Mouse (Mus musculus) forebrain, embryonic 15.5 days (tissue): Measurements from ENCODE around the gene Atg10. TPM values are rescaled to one million over a fixed set of nuclear protein-coding genes. Genes with fewer than 3 reads are reported as not detected.
A peak's percentile ranks its signal among the peaks of the same experiment; 100 is the strongest.

Experiments
- ATAC-seq: fragments of 200-750 bp; cut with Nextera tagmentation; replicated peaks from 2 replicates; pipeline ENCODE4 v1.8.0; 2017; ENCODE audit warnings: mild to moderate bottlenecking, moderate TSS enrichment, moderate library complexity
- H3K27ac ChIP-seq: fragments of 300-500 bp; sonication (generic); replicated peaks from 2 replicates; pipeline ENCODE4 v1.5.1; 2015; ENCODE audit warnings: mild to moderate bottlenecking, inconsistent platforms
- H3K27me3 ChIP-seq: fragments of 300-500 bp; sonication (generic); 2 replicates; pipeline ENCODE4 v1.6.1; 2015; ENCODE audit warnings: inconsistent platforms
- H3K36me3 ChIP-seq: fragments of 300-500 bp; sonication (generic); 2 replicates; pipeline ENCODE4 v1.6.1; 2015; ENCODE audit warnings: mild to moderate bottlenecking, inconsistent platforms
- H3K4me1 ChIP-seq: fragments of 300-500 bp; sonication (generic); 2 replicates; pipeline ENCODE4 v1.6.1; 2015; ENCODE audit warnings: inconsistent platforms
- H3K4me2 ChIP-seq: fragments of 300-500 bp; sonication (generic); replicated peaks from 2 replicates; pipeline ENCODE4 v1.6.1; 2015; ENCODE audit warnings: mild to moderate bottlenecking, inconsistent platforms
- H3K4me3 ChIP-seq: fragments of 300-500 bp; sonication (generic); 2 replicates; pipeline ENCODE4 v1.5.1; 2015; ENCODE audit warnings: mild to moderate bottlenecking, inconsistent platforms
- H3K9ac ChIP-seq: fragments of 300-500 bp; sonication (generic); replicated peaks from 2 replicates; pipeline ENCODE4 v1.6.1; 2015; ENCODE audit warnings: mild to moderate bottlenecking, inconsistent platforms
- H3K9me3 ChIP-seq: fragments of 300-500 bp; sonication (generic); 2 replicates; pipeline ENCODE4 v1.6.1; 2016; ENCODE audit warnings: inconsistent platforms
- WGBS: fragments of 180-500 bp; shearing (Covaris S2); methylation state at CpG from one replicate; pipeline ENCODE4 v1.1.7; 2015; ENCODE audit warnings: mixed read lengths; 5-methylcytosine and 5-hydroxymethylcytosine counted together
- polyA plus RNA-seq: library from polyadenylated mRNA; unstranded; fragments of >200 nt; fragmentation: Nextera tagmentation; extraction: Ambion mirVana; gene quantifications from 2 replicates; pipeline ENCODE4 v1.2.1, GENCODE M21; 2015

The Atg10 gene
- polyA plus RNA-seq, 1 experiment from 2014 or later, result 16.3 TPM

GRCm38 (mm10) chr13:91040421-91040820 is 183.3 kb downstream of the Atg10 start:
- H3K4me1 ChIP-seq, result peaks cover 11% of the 10 kb centered on the region
- H3K36me3 ChIP-seq, result no peaks in the 10 kb centered on the region
- H3K9me3 ChIP-seq, result no peaks in the 10 kb centered on the region
- H3K4me2 ChIP-seq, result no peak overlapping the region
- no peaks in the 10 kb centered on the region for H3K27me3 ChIP-seq
- no peak overlapping the region for H3K9ac ChIP-seq
- H3K4me3 ChIP-seq, result no peak overlapping the region
- ATAC-seq, result no peak
- H3K27ac ChIP-seq, result no peak overlapping the region

GRCm38 (mm10) chr13:91039201-91039807 is 184.5 kb downstream of the Atg10 start:
- Histone ChIP-seq H3K9ac (0 out of 2 replicates have a peak overlapping the region, but pooled peaks have one; percentile 32), H3K36me3 (no peaks in the 10 kb centered on the region), H3K4me3 (0 out of 2 replicates have a peak overlapping the region, but pooled peaks have one; percentile 10), H3K4me2 (peak overlapping the region; percentile 28; the same call in 1 of the 2 replicates), H3K9me3 (no peaks in the 10 kb centered on the region), H3K4me1 (peaks cover 11% of the 10 kb centered on the region), H3K27ac (peak overlapping the region; percentile 70), H3K27me3 (no peaks in the 10 kb centered on the region)
- ATAC-seq, result peak; percentile 100
- WGBS, result 19% methylated on average over 11 of the region's 11 CpGs

GRCm38 (mm10) chr13:91038636-91039035 is 185.1 kb downstream of the Atg10 start:
- 54% methylated on average over 5 of the region's 5 CpGs for WGBS

GRCm38 (mm10) chr13:91038034-91038433 is 185.7 kb downstream of the Atg10 start:
- H3K4me2 ChIP-seq, result no peak overlapping the region
- ATAC-seq, result no peak
- H3K27ac ChIP-seq, result no peak overlapping the region
- H3K4me3 ChIP-seq, result no peak overlapping the region
- no peaks in the 10 kb centered on the region for H3K9me3 ChIP-seq
- H3K36me3 ChIP-seq, result no peaks in the 10 kb centered on the region
- peaks cover 11% of the 10 kb centered on the region for H3K4me1 ChIP-seq
- H3K9ac ChIP-seq, result no peak overlapping the region
- H3K27me3 ChIP-seq, result no peaks in the 10 kb centered on the region
- WGBS, result 90% methylated on average over 3 of the region's 3 CpGs

More at GRCm38 (mm10) chr13:91038636-91039035, 185.1 kb downstream of the Atg10 start:
- H3K4me1 ChIP-seq, result peaks cover 11% of the 10 kb centered on the region
- ATAC-seq, result no peak
- no peaks in the 10 kb centered on the region for H3K9me3 ChIP-seq
- no peak overlapping the region for H3K27ac ChIP-seq
- H3K36me3 ChIP-seq, result no peaks in the 10 kb centered on the region
- H3K4me3 ChIP-seq, result no peak overlapping the region
- no peak overlapping the region for H3K4me2 ChIP-seq
- no peaks in the 10 kb centered on the region for H3K27me3 ChIP-seq
- no peak overlapping the region for H3K9ac ChIP-seq

- peaks cover 11% of the 10 kb centered on the region for H3K4me1 ChIP-seq
- H3K36me3 ChIP-seq, result no peaks in the 10 kb centered on the region
- no peak overlapping the region for H3K9ac ChIP-seq
- no peaks in the 10 kb centered on the region for H3K9me3 ChIP-seq
- no peak overlapping the region for H3K4me3 ChIP-seq
- no peak overlapping the region for H3K27ac ChIP-seq
- no peak for ATAC-seq
- no peaks in the 10 kb centered on the region for H3K27me3 ChIP-seq
- 95% methylated on average over 6 of the region's 6 CpGs for WGBS
- no peak overlapping the region for H3K4me2 ChIP-seq
Observed at GRCm38 (mm10) chr13:91037405-91037804, 186.4 kb downstream of the Atg10 start.

- H3K27me3 ChIP-seq, result no peaks in the 10 kb centered on the region
- no peak overlapping the region for H3K9ac ChIP-seq
- 74% methylated on average over 2 of the region's 2 CpGs for WGBS
- no peak overlapping the region for H3K27ac ChIP-seq
- no peak overlapping the region for H3K4me2 ChIP-seq
- no peak for ATAC-seq
- H3K4me3 ChIP-seq, result no peak overlapping the region
- H3K4me1 ChIP-seq, result no peaks in the 10 kb centered on the region
- H3K9me3 ChIP-seq, result no peaks in the 10 kb centered on the region
- H3K36me3 ChIP-seq, result no peaks in the 10 kb centered on the region
Observed at GRCm38 (mm10) chr13:91031836-91032235, 191.9 kb downstream of the Atg10 start.

- no peaks in the 10 kb centered on the region for H3K4me1 ChIP-seq
- 93% methylated on average over 9 of the region's 9 CpGs for WGBS
- H3K36me3 ChIP-seq, result no peaks in the 10 kb centered on the region
- no peak overlapping the region for H3K4me3 ChIP-seq
- no peak overlapping the region for H3K4me2 ChIP-seq
- H3K9ac ChIP-seq, result no peak overlapping the region
- H3K27me3 ChIP-seq, result no peaks in the 10 kb centered on the region
- ATAC-seq, result no peak
- H3K27ac ChIP-seq, result no peak overlapping the region
- H3K9me3 ChIP-seq, result no peaks in the 10 kb centered on the region
Observed at GRCm38 (mm10) chr13:91023447-91023846, 200.3 kb downstream of the Atg10 start.

GRCm38 (mm10) chr13:91011851-91012250 is 211.9 kb downstream of the Atg10 start:
- Histone ChIP-seq H3K9ac (no peak overlapping the region), H3K27me3 (no peaks in the 10 kb centered on the region), H3K9me3 (no peaks in the 10 kb centered on the region), H3K27ac (no peak overlapping the region), H3K4me2 (no peak overlapping the region), H3K36me3 (no peaks in the 10 kb centered on the region), H3K4me1 (no peaks in the 10 kb centered on the region), H3K4me3 (no peak overlapping the region)
- WGBS, result 46% methylated on average over 3 of the region's 3 CpGs
- ATAC-seq, result no peak

- 92% methylated on average over 2 of the region's 2 CpGs for WGBS
- Histone ChIP-seq H3K9me3 (no peaks in the 10 kb centered on the region), H3K4me2 (no peak overlapping the region), H3K36me3 (no peaks in the 10 kb centered on the region), H3K4me3 (no peak overlapping the region), H3K27ac (no peak overlapping the region), H3K9ac (no peak overlapping the region), H3K27me3 (no peaks in the 10 kb centered on the region), H3K4me1 (no peaks in the 10 kb centered on the region)
- no peak for ATAC-seq
Observed at GRCm38 (mm10) chr13:90995034-90995629, 228.6 kb downstream of the Atg10 start.

- H3K4me3 ChIP-seq, result no peak overlapping the region
- H3K4me1 ChIP-seq, result no peaks in the 10 kb centered on the region
- 85% methylated on average over 13 of the region's 13 CpGs for WGBS
- H3K36me3 ChIP-seq, result no peaks in the 10 kb centered on the region
- H3K9ac ChIP-seq, result no peak overlapping the region
- H3K4me2 ChIP-seq, result no peak overlapping the region
- no peak for ATAC-seq
- H3K27ac ChIP-seq, result no peak overlapping the region
- H3K27me3 ChIP-seq, result no peaks in the 10 kb centered on the region
- no peaks in the 10 kb centered on the region for H3K9me3 ChIP-seq
Observed at GRCm38 (mm10) chr13:90993602-90994001, 230.2 kb downstream of the Atg10 start.

GRCm38 (mm10) chr13:90992948-90993347 is 230.8 kb downstream of the Atg10 start:
- Histone ChIP-seq H3K9me3 (no peaks in the 10 kb centered on the region), H3K4me2 (no peak overlapping the region), H3K4me1 (no peaks in the 10 kb centered on the region), H3K27ac (no peak overlapping the region), H3K27me3 (no peaks in the 10 kb centered on the region), H3K4me3 (no peak overlapping the region), H3K36me3 (no peaks in the 10 kb centered on the region), H3K9ac (no peak overlapping the region)
- WGBS, result 89% methylated on average over 5 of the region's 5 CpGs
- ATAC-seq, result no peak

GRCm38 (mm10) chr13:90988226-90988625 is 235.5 kb downstream of the Atg10 start:
- no peaks in the 10 kb centered on the region for H3K27me3 ChIP-seq
- no peaks in the 10 kb centered on the region for H3K4me1 ChIP-seq
- no peak overlapping the region for H3K4me2 ChIP-seq
- no peaks in the 10 kb centered on the region for H3K9me3 ChIP-seq
- 94% methylated on average over 3 of the region's 3 CpGs for WGBS
- no peak overlapping the region for H3K9ac ChIP-seq
- no peak overlapping the region for H3K4me3 ChIP-seq
- H3K27ac ChIP-seq, result no peak overlapping the region
- H3K36me3 ChIP-seq, result no peaks in the 10 kb centered on the region
- no peak for ATAC-seq

- H3K4me1 ChIP-seq, result no peaks in the 10 kb centered on the region
- H3K9me3 ChIP-seq, result no peaks in the 10 kb centered on the region
- 78% methylated on average over 3 of the region's 3 CpGs for whole genome bisulfite sequencing
- no peak overlapping the region for H3K9ac ChIP-seq
- no peak overlapping the region for H3K4me2 ChIP-seq
- no peak overlapping the region for H3K4me3 ChIP-seq
- no peaks in the 10 kb centered on the region for H3K36me3 ChIP-seq
- no peaks in the 10 kb centered on the region for H3K27me3 ChIP-seq
- no peak overlapping the region for H3K27ac ChIP-seq
- ATAC-seq, result no peak
Observed at GRCm38 (mm10) chr13:90985417-90985816, 238.4 kb downstream of the Atg10 start.
